Mouse (Mus musculus) neural tube, embryonic 12.5 days (tissue): ENCODE data around the gene Pin1rt1. TPM values are rescaled to one million over a fixed set of nuclear protein-coding genes. Genes with fewer than 3 reads are reported as not detected.

Experiments
- ATAC-seq: fragments of 200-750 bp; cut with Nextera tagmentation; 2 replicates; pipeline ENCODE4 v1.8.0; 2017; ENCODE audit warnings: low read depth, mild to moderate bottlenecking, moderate TSS enrichment, moderate library complexity; ENCODE audit not compliant: low FRiP score
- H3K27ac ChIP-seq: fragments of 300-500 bp; sonication (generic); 2 replicates; pipeline ENCODE4 v1.5.1; 2016
- H3K27me3 ChIP-seq: fragments of 300-500 bp; sonication (generic); replicated peaks from 2 replicates; pipeline ENCODE4 v1.6.1; 2016; ENCODE audit warnings: mild to moderate bottlenecking
- H3K36me3 ChIP-seq: fragments of 300-500 bp; sonication (generic); 2 replicates; pipeline ENCODE4 v1.6.1; 2016; ENCODE audit warnings: mild to moderate bottlenecking
- H3K4me1 ChIP-seq: fragments of 300-500 bp; sonication (generic); 2 replicates; pipeline ENCODE4 v1.6.1; 2016
- H3K4me2 ChIP-seq: fragments of 300-500 bp; sonication (generic); replicated peaks from 2 replicates; pipeline ENCODE4 v1.6.1; 2016; ENCODE audit warnings: mild to moderate bottlenecking
- H3K4me3 ChIP-seq: fragments of 300-500 bp; sonication (generic); 2 replicates; pipeline ENCODE4 v1.5.1; 2016
- H3K9ac ChIP-seq: fragments of 300-500 bp; sonication (generic); 2 replicates; pipeline ENCODE4 v1.6.1; 2016; ENCODE audit warnings: mild to moderate bottlenecking
- H3K9me3 ChIP-seq: fragments of 300-500 bp; sonication (generic); 2 replicates; pipeline ENCODE4 v1.6.1; 2016; ENCODE audit warnings: mild to moderate bottlenecking
- WGBS: fragments of 180-500 bp; shearing (Covaris S2); methylation state at CpG from one replicate; pipeline ENCODE4 v1.1.7; 2016; 5-methylcytosine and 5-hydroxymethylcytosine counted together
- polyA plus RNA-seq: library from polyadenylated mRNA; unstranded; fragments of >200 nt; fragmentation: Nextera tagmentation; extraction: Ambion mirVana; gene quantifications from 2 replicates; pipeline ENCODE4 v1.2.1, GENCODE M21; 2016

Pin1rt1 gene
- polyA plus RNA-seq, 1 experiment from 2014 or later: not detected

GRCm38 (mm10) chr2:104671724-104672123 is 44.5 kb downstream of the Pin1rt1 start:
- ATAC-seq: no peak
- H3K4me2 ChIP-seq: no peak overlapping the region

DNA sequence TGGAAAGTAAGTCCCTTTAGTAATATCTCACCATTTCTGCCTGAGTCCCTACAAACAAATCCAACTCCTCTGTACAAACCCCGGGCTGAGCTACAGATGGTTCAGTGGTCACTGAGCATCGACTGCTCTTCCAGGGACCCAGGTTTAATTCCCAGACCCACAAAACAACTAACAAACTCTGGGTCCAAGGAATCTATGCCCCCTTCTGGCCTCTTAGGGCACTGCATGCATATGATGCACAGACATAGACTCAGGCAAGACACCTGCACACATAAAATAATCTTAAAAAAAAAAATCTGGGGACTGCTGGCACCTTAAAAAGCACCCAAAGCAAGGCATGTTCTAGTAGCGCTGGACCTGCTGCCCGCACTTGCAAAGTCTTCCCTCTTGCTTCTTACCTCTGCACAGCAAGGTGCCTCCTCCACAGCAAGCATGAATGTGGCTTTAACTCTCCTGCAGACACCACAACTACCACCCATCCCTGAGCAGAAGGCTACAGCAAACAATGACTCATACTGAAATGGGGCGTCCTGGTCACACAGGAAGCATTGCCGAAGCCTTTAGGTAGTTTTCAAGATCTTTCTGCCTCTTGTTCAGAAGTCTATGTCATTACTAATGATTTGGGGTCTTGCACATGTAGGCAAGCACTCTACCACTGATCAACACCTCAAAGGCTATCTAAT is 46.9 kb downstream of the Pin1rt1 start:
- 88% methylated on average over 6 of the region's 6 CpGs for WGBS
- Histone ChIP-seq H3K4me1 (no peaks in the 10 kb centered on the region), H3K4me3 (no peak overlapping the region), H3K4me2 (no peak overlapping the region), H3K27ac (no peak overlapping the region), H3K9ac (no peak overlapping the region), H3K36me3 (peaks cover 27% of the 10 kb centered on the region), H3K9me3 (no peaks in the 10 kb centered on the region), H3K27me3 (no peaks in the 10 kb centered on the region)
- ATAC-seq: no peak

More at GRCm38 (mm10) chr2:104671724-104672123, 44.5 kb downstream of the Pin1rt1 start:
- no peaks in the 10 kb centered on the region for H3K9me3 ChIP-seq
- H3K4me1 ChIP-seq: no peaks in the 10 kb centered on the region
- no peak overlapping the region for H3K27ac ChIP-seq
- H3K4me3 ChIP-seq: no peak overlapping the region
- H3K36me3 ChIP-seq: peaks cover 9% of the 10 kb centered on the region; the same call in 1 of the 2 replicates
- H3K9ac ChIP-seq: no peak overlapping the region
- H3K27me3 ChIP-seq: no peaks in the 10 kb centered on the region

Other genes starting within 250 kb of the Pin1rt1 start
- gene Hipk3, start 221.9 kb downstream of the Pin1rt1 start, polyA plus RNA-seq: 11.4 and 13.2 TPM in 2 replicates
- 108 and 113 TPM in 2 replicates for gene Cstf3, start 125.9 kb downstream of the Pin1rt1 start, polyA plus RNA-seq
- 68.8 and 76.3 TPM in 2 replicates for gene Tcp11l1, start 4.2 kb downstream of the Pin1rt1 start, polyA plus RNA-seq
- 2.1 and 2.4 TPM in 2 replicates for gene Depdc7, start 26.5 kb upstream of the Pin1rt1 start, polyA plus RNA-seq
- gene Qser1, start 100.4 kb upstream of the Pin1rt1 start, polyA plus RNA-seq: 7.6 and 8.7 TPM in 2 replicates
- 0.35 and 0.46 TPM in 2 replicates for gene Prrg4, start 133.5 kb upstream of the Pin1rt1 start, polyA plus RNA-seq
- 7.7 and 9.5 TPM in 2 replicates for gene Ccdc73, start 151.4 kb upstream of the Pin1rt1 start, polyA plus RNA-seq